Mouse (Mus musculus) gastrocnemius, postnatal 25 days (tissue): ENCODE measurements around the gene Gm17584. TPM values are rescaled to one million over a fixed set of nuclear protein-coding genes. Genes with fewer than 3 reads are reported as not detected.
"Not testable (repeated sequence)": the region's sequence is repeated elsewhere in the genome, so short reads cannot be mapped to it uniquely, and the experiment has no call there.

Experiments used
- DNase-seq: peaks from one replicate; pipeline ENCODE4 v3.0.0; 2022
- long read RNA-seq, 2 experiments: library from polyadenylated mRNA; stranded (forward); transcript quantifications; one replicate each; pipeline ENCODE4 v2.0.0; 2021
- total RNA-seq, 2 experiments: library from RNA; stranded (reverse); gene quantifications; 1 replicate in 1 of 2; 2 replicates in 1 of 2; pipeline ENCODE4 v1.2.3; 2021

Gm17584 gene
- not detected for total RNA-seq
- long read RNA-seq, experiment 1 = 0 reads
- long read RNA-seq, experiment 2 = 0 reads

- DNase-seq = not testable (repeated sequence)
These were observed at the start of gene Gm17584 for GRCm38 (mm10) chrX:124500263-124500662. Gene Gm17584 (plus strand): TSS chrX:124500563.

Other genes with a start within 250 kb of the Gm17584 start
- gene Gm17469, start 129.3 kb downstream of the Gm17584 start, total RNA-seq = not detected